Mouse (Mus musculus): ENCODE results near the gene Ankrd13d. TPM values are rescaled to one million over a fixed set of nuclear protein-coding genes. Genes with fewer than 3 reads are reported as not detected.
A peak's percentile ranks its signal among the peaks of the same experiment; 100 is the strongest.

Gene Ankrd13d
- total RNA-seq (2021) = 10 to 100 TPM; 70.0 to 76.6 TPM

GRCm38 (mm10) chr19:4282898-4283553, at the start of gene Ankrd13d:
Ankrd13d (minus strand) TSS chr19:4283137.
- intact Hi-C loops (cut with DNase I) = loop anchor here (1.0 to 2.0 kb wide), 3 partner anchors 14 to 24 kb away; partner anchors contain the start of gene Ssh3
- DNase-seq (ENCODE audit: low spot score in 2 of 2) = peak; percentile 91 to 97

DNA sequence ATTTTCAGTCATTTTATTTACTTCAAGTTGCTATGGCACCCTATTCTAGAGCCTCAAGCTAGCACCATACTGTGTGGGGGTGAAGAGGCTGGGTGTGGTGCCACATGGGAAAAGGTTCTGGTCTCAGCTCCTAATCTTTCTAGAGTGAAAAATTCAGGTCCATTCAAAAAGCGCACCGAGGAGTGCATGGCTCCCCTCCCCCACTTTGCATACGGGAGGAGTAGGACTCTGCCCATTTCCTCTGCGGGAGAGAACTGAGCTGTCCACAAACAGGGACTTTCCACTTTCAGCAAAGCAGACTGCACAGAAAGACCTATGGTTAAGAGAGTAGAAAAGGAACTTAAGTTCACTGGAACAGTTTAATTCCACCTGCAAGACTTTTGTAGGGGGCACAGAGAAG, 49.7 kb upstream of the Ankrd13d start:
- intact Hi-C loops (cut with DNase I) = no loop called here
- peak; percentile 45 to 73 for DNase-seq (ENCODE audit: low spot score in 2 of 2)

- intact Hi-C loops (cut with DNase I) = no loop called here
- DNase-seq (ENCODE audit: low spot score in 2 of 2) = no peak
Measured at GRCm38 (mm10) chr19:4331273-4331672, 48.3 kb upstream of the Ankrd13d start.

GRCm38 (mm10) chr19:4330603-4331002, 47.7 kb upstream of the Ankrd13d start:
- DNase-seq (ENCODE audit: low spot score in 2 of 2) = no peak
- intact Hi-C loops (cut with DNase I) = no loop called here

DNA sequence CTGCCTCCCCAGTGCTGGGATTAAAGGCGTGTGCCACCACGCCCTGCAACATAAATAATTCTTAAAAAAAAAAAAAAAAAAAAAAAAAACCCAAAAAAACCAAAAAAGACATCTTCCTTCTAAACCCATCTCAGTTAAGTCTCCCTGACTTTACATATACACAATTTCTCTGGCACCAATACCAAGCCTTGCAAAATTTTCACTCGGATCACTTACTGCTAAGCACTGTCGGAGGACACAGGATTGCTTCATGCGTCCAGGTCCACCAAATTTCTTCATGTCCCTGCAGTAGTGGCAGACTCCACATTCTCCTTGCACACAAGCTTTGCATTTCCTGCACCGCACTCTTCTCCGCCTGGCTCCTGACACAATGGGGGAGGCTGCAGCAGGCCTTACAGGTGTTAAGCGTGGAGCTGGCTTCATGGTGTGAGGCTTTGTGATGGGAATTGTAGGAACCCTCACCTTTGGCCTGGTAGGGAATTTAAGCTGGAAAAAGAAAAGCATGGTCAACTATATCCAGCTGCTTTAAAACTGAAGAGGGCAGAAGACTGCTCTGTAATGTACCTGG, 45.9 kb upstream of the Ankrd13d start:
- intact Hi-C loops (cut with DNase I) = no loop called here
- no peak for DNase-seq (ENCODE audit: low spot score in 2 of 2)

DNA sequence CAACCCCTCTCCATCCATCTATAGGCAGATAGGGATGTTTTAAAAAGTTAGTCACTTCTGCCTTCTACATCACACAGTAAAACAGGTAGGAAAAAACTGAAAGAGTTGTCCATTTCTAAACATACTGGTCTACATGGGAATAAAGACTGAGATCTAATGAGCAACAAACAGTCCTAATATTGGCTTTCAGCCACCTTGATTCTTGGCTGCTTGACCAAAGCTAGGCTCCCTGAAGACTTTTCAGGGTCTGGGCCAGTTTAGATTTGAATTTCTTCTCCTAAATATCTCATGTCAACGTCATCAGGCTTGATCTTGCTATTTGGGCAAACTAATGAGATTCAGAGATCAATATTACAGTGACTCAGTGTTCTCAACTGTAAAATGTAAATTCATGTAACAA, 43.9 kb upstream of the Ankrd13d start:
- intact Hi-C loops (cut with DNase I) = no loop called here
- no peak for DNase-seq (ENCODE audit: low spot score in 2 of 2)

DNA sequence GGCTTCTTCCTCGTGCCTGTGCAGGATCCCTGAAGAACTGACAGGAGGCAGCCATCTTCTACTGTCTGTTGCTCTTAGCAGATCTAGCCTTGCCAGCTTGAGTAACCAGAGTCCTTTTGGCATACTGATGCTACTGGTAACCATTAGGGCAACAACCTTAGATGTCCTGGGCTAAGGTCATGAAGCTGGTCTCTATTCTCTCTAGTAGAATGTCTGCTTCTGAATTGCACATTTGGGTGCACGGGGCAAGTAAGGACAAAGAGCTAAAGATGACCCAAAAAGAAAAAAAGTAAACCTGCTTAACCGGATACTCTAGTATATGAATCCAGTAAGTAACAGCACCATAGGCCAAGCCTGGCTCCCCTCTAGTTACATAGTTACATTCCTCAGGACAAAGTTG, 43.2 kb upstream of the Ankrd13d start:
- no peak for DNase-seq (ENCODE audit: low spot score in 2 of 2)
- intact Hi-C loops (cut with DNase I) = no loop called here

DNA sequence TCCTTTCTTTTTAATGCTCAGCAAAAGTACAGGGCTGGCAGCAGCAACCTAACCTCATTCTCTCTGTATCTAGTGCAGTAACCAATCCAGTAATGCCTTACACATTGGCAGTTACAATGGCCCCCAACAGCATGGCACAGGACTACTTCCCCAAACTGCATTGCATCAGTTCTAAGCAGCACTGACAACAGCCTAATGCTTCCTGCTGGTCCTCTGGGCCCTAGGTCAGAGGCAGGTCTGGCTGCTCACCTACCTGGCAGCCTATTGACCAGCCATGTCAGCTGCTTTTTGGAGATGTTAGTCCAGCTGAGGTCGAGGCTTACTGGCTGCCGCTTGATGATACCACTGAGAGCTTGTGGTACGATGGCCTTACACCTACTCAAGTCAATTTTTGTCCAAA, 39.2 kb upstream of the Ankrd13d start:
- DNase-seq (ENCODE audit: low spot score in 2 of 2) = no peak
- intact Hi-C loops (cut with DNase I) = no loop called here

DNA sequence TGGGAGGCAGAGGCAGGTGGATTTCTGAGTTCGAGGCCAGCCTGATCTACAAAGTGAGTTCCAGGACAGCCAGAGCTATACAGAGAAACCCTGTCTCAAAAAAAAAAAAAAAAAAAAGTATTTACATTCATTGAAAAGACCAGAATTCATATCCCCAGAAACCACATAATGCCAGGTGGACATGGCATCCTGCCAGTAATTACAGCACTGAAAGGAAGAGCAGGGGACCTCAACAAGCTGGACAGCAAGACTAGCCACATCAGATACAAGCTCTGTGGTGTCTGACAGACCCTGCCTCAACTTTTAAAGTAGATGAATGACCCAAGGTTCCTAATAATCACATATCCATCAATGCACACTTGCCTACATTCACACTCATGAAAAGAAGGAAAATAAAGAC, 38.7 kb upstream of the Ankrd13d start:
- DNase-seq (ENCODE audit: low spot score in 2 of 2) = no peak
- intact Hi-C loops (cut with DNase I) = no loop called here

DNA sequence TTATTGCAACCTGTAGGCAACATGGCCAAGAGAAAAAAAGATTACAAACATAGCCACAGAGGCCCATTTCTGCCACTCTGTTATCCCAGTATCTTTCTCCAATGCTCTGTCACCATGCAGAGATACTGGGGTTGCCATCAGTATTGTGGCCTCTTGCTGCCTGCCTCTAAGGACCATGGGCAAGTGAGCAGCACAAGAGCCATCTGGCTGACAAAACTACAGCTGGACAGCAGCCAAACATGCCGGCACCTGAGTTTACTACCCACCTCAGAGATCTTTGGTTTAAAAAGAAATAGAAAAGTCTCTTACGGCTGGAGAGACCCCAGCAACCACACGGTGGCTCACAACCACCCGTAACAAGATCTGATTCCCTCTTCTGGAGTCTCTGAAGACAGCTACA, 36.3 kb upstream of the Ankrd13d start:
- DNase-seq (ENCODE audit: low spot score in 2 of 2) = no peak
- intact Hi-C loops (cut with DNase I) = no loop called here

DNA sequence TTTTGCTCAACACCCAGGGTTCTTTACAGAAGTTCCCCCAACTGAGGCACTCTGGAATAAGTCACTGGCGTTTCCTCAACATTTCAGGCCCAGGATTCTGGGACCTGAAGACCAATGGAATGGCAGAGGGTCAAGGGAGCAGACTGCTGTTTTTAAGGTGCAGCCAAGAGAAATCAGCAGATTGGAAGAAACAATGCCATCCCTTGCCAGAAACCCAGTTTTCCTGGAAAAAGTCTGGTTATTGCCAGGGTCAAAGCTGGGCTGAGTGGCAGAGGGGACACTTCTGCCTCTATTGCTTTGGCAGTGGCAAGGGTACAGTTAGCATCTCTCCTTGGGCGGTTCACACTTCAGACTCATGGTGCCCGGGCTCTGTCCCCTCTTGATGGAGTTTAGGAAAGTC, 34.2 kb upstream of the Ankrd13d start:
- intact Hi-C loops (cut with DNase I) = no loop called here
- DNase-seq (ENCODE audit: low spot score in 2 of 2) = no peak

GRCm38 (mm10) chr19:4315223-4315944, 32.4 kb upstream of the Ankrd13d start:
- intact Hi-C loops (cut with DNase I) = no loop called here
- DNase-seq (ENCODE audit: low spot score in 2 of 2) = no peak

DNA sequence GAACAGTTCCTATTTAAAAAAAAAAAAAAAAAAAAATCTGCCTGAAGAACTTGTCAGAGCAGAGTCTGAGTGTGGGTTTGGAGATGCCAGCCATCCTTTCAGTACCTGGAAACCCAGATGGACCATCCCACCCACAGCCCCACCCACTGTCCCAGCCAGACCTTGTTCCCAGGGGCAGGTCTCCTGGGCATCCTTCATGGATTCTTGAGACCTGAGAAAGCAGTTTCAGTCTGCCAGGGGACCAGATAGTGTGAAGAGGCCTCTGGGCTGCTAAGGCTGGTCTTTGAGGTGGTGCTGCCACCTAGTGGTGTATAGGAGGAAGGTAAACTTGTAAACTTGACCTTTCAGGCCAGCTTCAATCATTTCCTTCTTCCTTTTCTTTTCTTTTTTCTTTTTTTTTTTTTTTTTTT, 26.8 kb upstream of the Ankrd13d start:
- intact Hi-C loops (cut with DNase I) = loop anchor here (1.0 to 10.0 kb wide), 2 partner anchors 52 to 295 kb away; partner anchors contain the start of gene Ndufv1
- peak; percentile 55 to 59 for DNase-seq (ENCODE audit: low spot score in 2 of 2)

DNA sequence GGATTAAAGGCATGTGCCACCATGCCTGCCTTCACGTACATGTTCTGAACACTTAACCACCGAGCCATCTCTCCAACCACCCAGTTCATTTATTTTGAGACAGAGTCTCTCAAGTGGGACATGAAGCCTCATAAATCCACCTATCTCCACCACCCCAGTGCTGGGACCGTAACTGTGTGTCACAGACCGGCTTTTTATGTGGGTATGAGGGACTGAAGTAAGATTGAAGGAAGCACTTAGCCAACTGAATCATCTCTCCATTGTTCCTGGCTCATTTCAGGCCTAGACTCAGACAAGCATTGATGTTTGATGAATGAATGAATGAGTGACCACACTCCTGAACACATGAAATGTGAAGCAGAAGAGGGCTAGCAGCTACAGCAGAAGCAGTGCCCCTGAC, 26.4 kb upstream of the Ankrd13d start:
- intact Hi-C loops (cut with DNase I) = loop anchor here (10.0 kb wide), 1 partner anchor 295 kb away; the partner anchor contains the start of gene Ndufv1
- DNase-seq (ENCODE audit: low spot score in 2 of 2) = no peak

DNA sequence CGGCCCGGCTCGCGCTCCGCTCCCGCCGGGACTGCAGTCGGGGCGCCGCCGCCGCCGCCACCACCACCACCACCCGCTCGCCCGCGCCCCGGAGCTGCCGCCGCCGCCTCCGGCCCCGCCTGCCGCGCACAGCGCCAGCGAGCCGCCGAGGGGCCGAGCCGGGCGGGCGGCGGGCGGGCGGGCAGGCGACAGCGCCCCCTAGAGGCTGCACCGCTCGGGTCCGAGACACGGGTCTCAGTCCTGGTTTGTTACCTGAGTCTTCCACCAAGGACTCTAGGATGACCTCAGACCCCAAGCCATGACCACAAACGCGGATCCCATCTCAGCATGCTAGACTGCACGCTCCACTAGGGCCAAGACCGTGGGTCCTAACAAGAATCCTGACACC, 23.2 kb upstream of the Ankrd13d start, which contains the start of gene Grk2:
Gene Grk2 (minus strand): TSS at position 33 of the 388 bp plus-strand sequence.
- intact Hi-C loops (cut with DNase I) = loop anchor here (1.0 to 10.0 kb wide), 2 partner anchors 49 to 291 kb away; partner anchors contain the start of gene Ndufv1
- DNase-seq (ENCODE audit: low spot score in 2 of 2) = peak; percentile 73

- peak in 1 of 2 experiments; percentile 40 for DNase-seq (ENCODE audit: low spot score in 2 of 2)
- intact Hi-C loops (cut with DNase I) = loop anchor here (1.0 to 10.0 kb wide), 2 partner anchors 48 to 291 kb away; partner anchors contain the start of gene Ndufv1
Measured at GRCm38 (mm10) chr19:4305491-4306189, 22.7 kb upstream of the Ankrd13d start.

DNA sequence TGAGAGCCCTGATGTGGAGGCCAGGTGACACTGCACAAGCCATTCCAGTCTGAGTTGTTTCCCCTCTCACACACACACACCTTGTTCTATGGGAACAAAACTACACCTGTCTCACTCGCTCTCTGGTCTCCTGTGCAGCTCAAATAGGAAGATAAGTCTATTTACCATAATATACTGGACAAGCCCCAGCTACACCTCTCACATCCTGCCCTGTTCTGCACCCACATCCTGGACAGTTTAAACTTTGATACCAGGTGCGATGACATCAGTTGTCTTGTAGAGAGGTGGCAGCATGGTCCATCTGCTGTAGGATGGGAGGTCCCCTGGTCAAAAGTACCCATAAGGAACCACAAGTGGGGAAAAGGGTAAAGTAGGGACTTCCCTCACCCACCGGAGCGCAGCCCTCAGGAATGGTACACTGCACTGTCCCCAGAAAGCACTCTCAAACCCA, 22.0 kb upstream of the Ankrd13d start:
- intact Hi-C loops (cut with DNase I) = loop anchor here (10.0 kb wide), 1 partner anchor 290 kb away; the partner anchor contains the start of gene Ndufv1
- no peak for DNase-seq (ENCODE audit: low spot score in 2 of 2)

- intact Hi-C loops (cut with DNase I) = loop anchor here (10.0 kb wide), 1 partner anchor 290 kb away; the partner anchor contains the start of gene Ndufv1
Measured at GRCm38 (mm10) chr19:4304251-4304821, 21.4 kb upstream of the Ankrd13d start.

GRCm38 (mm10) chr19:4303640-4303995, 20.7 kb upstream of the Ankrd13d start:
- no peak for DNase-seq (ENCODE audit: low spot score in 2 of 2)
- intact Hi-C loops (cut with DNase I) = loop anchor here (1.0 to 10.0 kb wide), 2 partner anchors 20 to 289 kb away; partner anchors contain the start of genes Ankrd13d and Ndufv1

More at GRCm38 (mm10) chr19:4304251-4304821, 21.4 kb upstream of the Ankrd13d start:
- DNase-seq (ENCODE audit: low spot score in 2 of 2) = no peak
